Mouse (Mus musculus): ENCODE results near the gene Map4k4. TPM values are rescaled to one million over a fixed set of nuclear protein-coding genes. Genes with fewer than 3 reads are reported as not detected.

Gene Map4k4
- total and polyA plus RNA-seq, 2 experiments: 7.2 to 10.7 TPM

DNA sequence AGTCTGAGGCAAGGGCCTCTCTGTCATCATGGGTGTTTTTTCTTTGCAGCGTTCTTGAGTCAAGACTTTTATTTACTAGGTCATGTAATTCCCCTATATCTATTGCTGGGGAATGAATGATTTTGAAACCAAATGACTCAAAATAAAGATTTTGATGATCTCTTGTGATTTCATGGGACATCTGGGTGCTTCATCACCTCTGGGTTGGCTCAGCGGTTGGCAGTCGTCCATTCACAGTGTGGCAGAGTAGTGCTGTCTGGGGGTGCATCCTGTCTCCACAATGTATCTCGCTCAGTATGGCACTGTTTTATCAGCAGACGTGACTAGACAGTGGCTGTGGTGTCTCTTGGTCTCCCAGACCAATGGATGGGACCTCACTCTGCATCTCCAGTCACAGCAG, 155.2 kb downstream of the Map4k4 start:
- WGBS: 90% methylated on average over 5 of the region's 5 CpGs

DNA sequence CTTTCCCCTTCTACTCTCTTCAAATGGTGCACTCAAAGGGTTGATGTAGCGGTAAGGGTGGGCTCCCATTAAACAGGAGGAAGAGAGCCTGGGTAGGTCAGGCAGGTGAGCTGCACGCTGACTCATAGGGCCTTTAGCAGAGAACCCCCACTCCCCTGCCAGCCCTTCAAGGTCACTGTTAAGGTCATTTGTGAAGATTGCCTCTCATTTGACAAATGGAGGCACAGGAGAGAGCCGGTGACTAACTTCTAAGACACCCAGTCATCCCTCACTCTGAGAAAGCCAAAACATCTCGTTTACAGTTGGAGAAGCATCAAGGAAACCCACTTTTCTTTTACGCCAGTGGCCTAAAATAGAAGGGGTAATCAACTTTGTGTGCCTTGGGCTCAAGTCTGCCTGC, 156.6 kb downstream of the Map4k4 start:
- Histone ChIP-seq H3K27ac (replicated peaks; ENCODE audit: insufficient read depth, low read depth, low read length) (no peak overlapping the region), H3K9ac (ENCODE audit: low read depth, low read length) (no peak overlapping the region), H3K36me3 (ENCODE audit: control insufficient read depth, insufficient read depth, low read length) (no peaks in the 10 kb centered on the region), H3K27me3 (ENCODE audit: control insufficient read depth, insufficient read depth, low read length) (no peaks in the 10 kb centered on the region), H3K4me1 (ENCODE audit: control insufficient read depth, insufficient read depth, low read length) (no peaks in the 10 kb centered on the region), H3K4me3 (ENCODE audit: insufficient read depth, low read depth, low read length) (no peak overlapping the region), H3K79me2 (ENCODE audit: control insufficient read depth, insufficient read depth, low read length) (no peaks in the 10 kb centered on the region)
- TF ChIP-seq CTCF (IDR thresholded peaks at IDR 0.05; ENCODE audit: low read depth, low read length) (no peak), POLR2A (IDR thresholded peaks at IDR 0.05; ENCODE audit: extremely low read depth, insufficient read depth, low read length) (no peak)
- no peak for DNase-seq (ENCODE audit: extremely low read depth, low read depth, low spot score)
- WGBS: 86% methylated on average over 5 of the region's 5 CpGs

More for the DNA sequence above, 155.2 kb downstream of the Map4k4 start:
- TF ChIP-seq CTCF (IDR thresholded peaks at IDR 0.05; ENCODE audit: low read depth, low read length): no peak
- TF ChIP-seq POLR2A (IDR thresholded peaks at IDR 0.05; ENCODE audit: extremely low read depth, insufficient read depth, low read length): no peak
- H3K9ac ChIP-seq (ENCODE audit: low read depth, low read length): no peak overlapping the region
- H3K4me3 ChIP-seq (ENCODE audit: insufficient read depth, low read depth, low read length): no peak overlapping the region
- H3K79me2 ChIP-seq (ENCODE audit: control insufficient read depth, insufficient read depth, low read length): no peaks in the 10 kb centered on the region
- no peaks in the 10 kb centered on the region for H3K27me3 ChIP-seq (ENCODE audit: control insufficient read depth, insufficient read depth, low read length)
- no peak overlapping the region for H3K27ac ChIP-seq (replicated peaks; ENCODE audit: insufficient read depth, low read depth, low read length)
- H3K36me3 ChIP-seq (ENCODE audit: control insufficient read depth, insufficient read depth, low read length): no peaks in the 10 kb centered on the region
- DNase-seq (ENCODE audit: extremely low read depth, low read depth, low spot score): no peak
- no peaks in the 10 kb centered on the region for H3K4me1 ChIP-seq (ENCODE audit: control insufficient read depth, insufficient read depth, low read length)

DNA sequence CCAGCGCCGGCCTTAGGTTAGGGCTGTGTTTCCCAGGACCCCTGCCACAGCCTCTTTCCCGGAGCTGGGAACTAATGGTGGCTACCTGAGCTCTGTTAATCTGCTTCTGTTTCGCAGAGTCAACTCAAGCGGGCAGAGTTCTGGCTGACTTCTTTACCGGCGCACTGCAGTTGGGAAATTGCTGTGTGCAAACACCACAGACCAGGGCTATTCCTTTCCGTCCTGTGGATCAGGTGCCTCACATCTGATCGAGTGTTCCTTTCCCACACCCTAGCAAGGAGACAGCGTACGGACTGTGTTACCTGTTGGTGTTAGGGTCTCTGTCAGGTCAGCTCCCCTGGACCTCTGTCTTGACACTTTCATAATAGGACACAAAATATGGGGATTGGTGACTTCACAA, 157.3 kb downstream of the Map4k4 start:
- Histone ChIP-seq H3K27ac (replicated peaks; ENCODE audit: insufficient read depth, low read depth, low read length) (no peak overlapping the region), H3K4me3 (ENCODE audit: insufficient read depth, low read depth, low read length) (no peak overlapping the region), H3K79me2 (ENCODE audit: control insufficient read depth, insufficient read depth, low read length) (no peaks in the 10 kb centered on the region), H3K27me3 (ENCODE audit: control insufficient read depth, insufficient read depth, low read length) (no peaks in the 10 kb centered on the region), H3K4me1 (ENCODE audit: control insufficient read depth, insufficient read depth, low read length) (no peaks in the 10 kb centered on the region), H3K9ac (ENCODE audit: low read depth, low read length) (no peak overlapping the region), H3K36me3 (ENCODE audit: control insufficient read depth, insufficient read depth, low read length) (no peaks in the 10 kb centered on the region)
- 28% methylated on average over 11 of the region's 11 CpGs for WGBS
- DNase-seq (ENCODE audit: extremely low read depth, low read depth, low spot score): no peak
- TF ChIP-seq POLR2A (IDR thresholded peaks at IDR 0.05; ENCODE audit: extremely low read depth, insufficient read depth, low read length) (no peak), CTCF (IDR thresholded peaks at IDR 0.05; ENCODE audit: low read depth, low read length) (no peak)

DNA sequence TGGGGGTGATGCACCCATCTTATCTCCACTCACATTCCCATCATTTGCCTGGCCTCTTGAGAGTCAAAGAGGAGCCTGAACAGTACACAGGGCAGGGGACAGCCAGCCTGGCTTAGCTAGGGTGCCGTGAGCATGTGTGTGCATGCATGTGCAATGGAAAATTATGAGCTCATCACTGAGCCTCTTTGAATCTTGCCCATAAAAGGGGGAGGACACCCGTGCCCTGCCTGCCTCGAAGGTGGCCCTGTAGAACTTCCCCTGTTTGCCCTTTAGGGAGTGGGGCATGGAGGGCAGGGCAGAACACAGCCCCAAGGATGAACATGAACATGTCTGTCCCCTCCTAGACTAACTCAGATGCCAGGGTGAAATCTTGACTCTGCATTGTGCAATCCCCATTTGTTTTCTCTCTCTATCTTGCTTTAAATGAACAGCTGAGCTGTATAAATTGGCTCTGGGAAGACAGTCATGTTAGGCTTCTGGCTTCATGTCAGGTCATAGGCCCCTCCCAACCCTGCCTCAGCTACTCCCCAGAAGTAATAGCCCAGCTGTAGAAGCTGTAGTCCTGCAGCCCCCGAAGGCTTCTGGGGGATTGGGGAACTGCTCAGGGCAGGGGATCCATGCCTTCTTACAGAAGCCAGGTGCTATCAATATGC, 158.5 kb downstream of the Map4k4 start:
- 75% methylated on average over 4 of the region's 4 CpGs for WGBS
- Histone ChIP-seq H3K4me3 (ENCODE audit: insufficient read depth, low read depth, low read length) (no peak overlapping the region), H3K79me2 (ENCODE audit: control insufficient read depth, insufficient read depth, low read length) (no peaks in the 10 kb centered on the region), H3K4me1 (ENCODE audit: control insufficient read depth, insufficient read depth, low read length) (no peaks in the 10 kb centered on the region), H3K27me3 (ENCODE audit: control insufficient read depth, insufficient read depth, low read length) (no peaks in the 10 kb centered on the region), H3K9ac (ENCODE audit: low read depth, low read length) (no peak overlapping the region), H3K36me3 (ENCODE audit: control insufficient read depth, insufficient read depth, low read length) (no peaks in the 10 kb centered on the region), H3K27ac (replicated peaks; ENCODE audit: insufficient read depth, low read depth, low read length) (no peak overlapping the region)
- no peak for TF ChIP-seq CTCF (IDR thresholded peaks at IDR 0.05; ENCODE audit: low read depth, low read length)
- no peak for TF ChIP-seq POLR2A (IDR thresholded peaks at IDR 0.05; ENCODE audit: extremely low read depth, insufficient read depth, low read length)
- DNase-seq (ENCODE audit: extremely low read depth, low read depth, low spot score): no peak

- DNase-seq (ENCODE audit: extremely low read depth, low read depth, low spot score): no peak
- no peak for TF ChIP-seq CTCF (IDR thresholded peaks at IDR 0.05; ENCODE audit: low read depth, low read length)
- TF ChIP-seq POLR2A (IDR thresholded peaks at IDR 0.05; ENCODE audit: extremely low read depth, insufficient read depth, low read length): no peak
- no peak overlapping the region for H3K4me3 ChIP-seq (ENCODE audit: insufficient read depth, low read depth, low read length)
- H3K9ac ChIP-seq (ENCODE audit: low read depth, low read length): no peak overlapping the region
- H3K4me1 ChIP-seq (ENCODE audit: control insufficient read depth, insufficient read depth, low read length): no peaks in the 10 kb centered on the region
- H3K36me3 ChIP-seq (ENCODE audit: control insufficient read depth, insufficient read depth, low read length): no peaks in the 10 kb centered on the region
- no peaks in the 10 kb centered on the region for H3K27me3 ChIP-seq (ENCODE audit: control insufficient read depth, insufficient read depth, low read length)
- no peaks in the 10 kb centered on the region for H3K79me2 ChIP-seq (ENCODE audit: control insufficient read depth, insufficient read depth, low read length)
- 82% methylated on average over 9 of the region's 9 CpGs for WGBS
- no peak overlapping the region for H3K27ac ChIP-seq (replicated peaks; ENCODE audit: insufficient read depth, low read depth, low read length)
Observed at GRCm38 (mm10) chr1:40061359-40061758, 160.6 kb downstream of the Map4k4 start.

- no peak for TF ChIP-seq POLR2A (IDR thresholded peaks at IDR 0.05; ENCODE audit: extremely low read depth, insufficient read depth, low read length)
- no peak overlapping the region for H3K9ac ChIP-seq (ENCODE audit: low read depth, low read length)
- no peaks in the 10 kb centered on the region for H3K4me1 ChIP-seq (ENCODE audit: control insufficient read depth, insufficient read depth, low read length)
- no peak for DNase-seq (ENCODE audit: extremely low read depth, low read depth, low spot score)
- 68% methylated on average over 4 of the region's 4 CpGs for WGBS
- H3K36me3 ChIP-seq (ENCODE audit: control insufficient read depth, insufficient read depth, low read length): no peaks in the 10 kb centered on the region
- no peak overlapping the region for H3K4me3 ChIP-seq (ENCODE audit: insufficient read depth, low read depth, low read length)
- no peaks in the 10 kb centered on the region for H3K79me2 ChIP-seq (ENCODE audit: control insufficient read depth, insufficient read depth, low read length)
- no peaks in the 10 kb centered on the region for H3K27me3 ChIP-seq (ENCODE audit: control insufficient read depth, insufficient read depth, low read length)
- no peak overlapping the region for H3K27ac ChIP-seq (replicated peaks; ENCODE audit: insufficient read depth, low read depth, low read length)
Observed at GRCm38 (mm10) chr1:40063409-40063808, 162.7 kb downstream of the Map4k4 start.
